Mouse (Mus musculus) mouse trophoblast stem cell (cell line): ENCODE results near the gene Acrv1.
"Not testable (repeated sequence)": the region's sequence is repeated elsewhere in the genome, so short reads cannot be mapped to it uniquely, and the experiment has no call there.

Source experiments
- in situ Hi-C, 2 experiments: fragments of 300-500 bp; cut with MseI, MboI; formaldehyde crosslinking; loops; 2 replicates in 1 of 2; 3 replicates in 1 of 2; pipeline ENCODE4 v1.15.1; 2025

Gene Acrv1

DNA sequence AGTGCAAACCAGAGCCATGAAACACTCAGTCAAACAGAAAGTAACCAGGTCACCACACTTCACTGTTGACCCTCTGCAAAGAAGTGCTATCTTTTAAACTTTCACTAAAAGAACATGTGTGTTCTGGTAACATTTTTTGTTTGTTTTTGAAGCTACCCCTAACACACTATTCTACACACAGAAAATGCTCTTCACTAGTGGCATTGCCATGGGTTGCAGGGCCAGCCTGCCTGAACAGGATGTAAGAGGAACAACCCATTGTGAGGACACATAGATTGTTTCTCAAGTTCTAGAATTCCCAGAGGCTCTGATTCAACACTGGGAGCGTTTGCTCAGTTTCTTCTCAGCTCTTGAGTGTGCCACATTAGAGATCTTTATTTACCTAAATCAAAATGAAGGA is at the start of gene Acrv1:
TSS of gene Acrv1 (plus strand) at position 301 of the 400 bp plus-strand sequence.
- in situ Hi-C loops = no loop called here

GRCm38 (mm10) chr9:36643276-36643675 is 49.7 kb upstream of the Acrv1 start, which contains the start of gene A630095E13Rik:
TSS of gene A630095E13Rik (minus strand) at chr9:36643376.
- in situ Hi-C loops = not testable (repeated sequence)

- in situ Hi-C loops = loop anchor here in 1 of 2 experiments (10.0 kb wide), 1 partner anchor 247 kb away; the partner anchor contains the start of gene Gm7257
Observed at GRCm38 (mm10) chr9:36681424-36681823, 11.6 kb upstream of the Acrv1 start.

- in situ Hi-C loops = loop anchor here (5.0 to 10.0 kb wide), 2 partner anchors 250 to 253 kb away; partner anchors contain the start of gene Gm7257 (in 1 of the 2)
Observed at GRCm38 (mm10) chr9:36687329-36687728, 5.7 kb upstream of the Acrv1 start.

GRCm38 (mm10) chr9:36694276-36694675 is 1.3 kb downstream of the Acrv1 start:
- in situ Hi-C loops = no loop called here

- in situ Hi-C loops = loop anchor here in 1 of 2 experiments (25.0 kb wide), 1 partner anchor 1119 kb away; no protein-coding TSS in a partner anchor
Observed at GRCm38 (mm10) chr9:36705923-36706322, 12.9 kb downstream of the Acrv1 start.

- in situ Hi-C loops = loop anchor here in 1 of 2 experiments (25.0 kb wide), 1 partner anchor 1120 kb away; no protein-coding TSS in a partner anchor
Observed at GRCm38 (mm10) chr9:36707304-36707703, 14.3 kb downstream of the Acrv1 start.

GRCm38 (mm10) chr9:36716624-36717023 is 23.6 kb downstream of the Acrv1 start:
- in situ Hi-C loops = loop anchor here (10.0 to 25.0 kb wide), 2 partner anchors 282 to 1129 kb away; partner anchors contain the start of gene Gm7257 (in 1 of the 2)

DNA sequence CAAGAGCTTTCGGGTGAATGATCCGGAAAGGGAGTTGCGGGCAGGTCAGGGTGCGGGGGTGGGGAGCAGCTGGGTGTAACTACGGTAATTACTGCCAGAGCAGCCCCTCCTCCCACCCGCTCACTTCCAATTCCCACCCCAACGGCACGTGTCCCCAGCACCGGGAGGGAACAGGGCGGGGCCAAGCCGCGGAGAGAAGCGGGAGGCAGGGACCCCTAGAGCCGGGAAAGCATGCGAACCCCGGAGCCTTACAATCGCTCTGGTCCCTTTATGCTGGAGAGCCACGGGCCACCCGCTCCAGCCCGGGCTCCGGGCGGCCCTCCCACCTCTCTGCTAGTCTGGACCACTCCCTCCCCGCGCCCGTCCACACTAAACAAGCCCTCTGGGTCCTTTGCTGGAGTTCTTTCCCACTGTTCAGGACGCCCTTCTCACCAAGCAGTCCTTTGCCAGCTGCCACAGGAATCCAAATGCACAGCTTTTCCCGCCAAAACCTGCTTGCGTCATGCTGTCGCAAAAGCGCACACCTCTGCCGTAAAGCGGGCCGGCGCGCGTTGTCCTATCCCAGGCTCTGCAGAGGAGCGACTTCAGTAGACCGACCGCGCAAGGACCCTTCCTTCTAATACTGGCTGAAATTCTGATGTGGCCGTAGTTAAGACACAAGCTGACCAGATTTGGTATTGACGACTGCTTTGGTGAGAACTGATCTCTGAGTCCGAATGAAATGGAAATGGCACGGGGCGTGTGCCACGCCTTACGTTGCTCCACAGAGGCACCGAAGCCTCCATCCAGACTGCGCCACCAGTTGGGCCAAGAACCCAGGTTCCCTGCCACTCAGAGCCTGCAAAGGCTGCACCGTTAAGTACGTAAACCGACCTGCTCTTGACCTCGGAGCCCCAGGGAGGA is 33.4 kb downstream of the Acrv1 start:
- in situ Hi-C loops = no loop called here

DNA sequence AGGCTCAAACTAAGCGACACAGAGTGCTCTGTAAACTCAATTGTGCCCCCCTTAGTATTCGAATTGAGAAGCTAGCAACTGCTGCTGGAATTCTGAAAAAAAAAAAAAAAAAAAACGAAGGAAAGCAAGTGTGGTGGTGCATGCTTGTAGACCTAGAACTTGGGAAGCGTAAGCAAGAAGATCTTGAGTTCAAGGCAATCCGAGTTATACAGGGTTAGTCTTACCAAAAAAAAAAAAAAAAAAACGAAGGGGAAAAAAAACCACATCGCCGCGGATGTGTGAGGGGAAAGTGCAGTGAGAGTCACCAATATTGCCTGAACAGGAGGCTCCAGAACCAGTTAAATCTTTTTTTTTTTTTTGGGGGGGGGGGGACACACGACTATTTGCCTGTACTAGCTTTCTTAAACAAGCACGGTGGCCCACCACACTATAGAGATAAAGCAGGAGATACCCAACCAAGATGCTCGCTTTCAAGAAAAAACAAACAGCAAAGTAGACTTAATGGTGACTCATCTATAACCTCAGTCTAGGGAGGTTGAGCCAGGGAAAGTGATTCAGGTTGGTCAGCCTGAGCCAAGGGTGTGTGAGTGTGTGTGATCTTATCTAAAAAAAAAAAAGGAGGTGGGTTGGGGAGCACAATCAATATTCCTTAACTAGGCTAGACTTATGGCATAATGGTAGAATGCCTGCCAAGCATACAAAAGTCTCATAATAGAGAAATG is 34.2 kb downstream of the Acrv1 start, which contains the start of gene Chek1:
TSS of gene Chek1 (minus strand) at position 32 of the 722 bp plus-strand sequence.
- in situ Hi-C loops = no loop called here
